Mouse (Mus musculus) liver, embryonic 11.5 days (tissue): ENCODE results near the gene Ackr3. TPM values are rescaled to one million over a fixed set of nuclear protein-coding genes. Genes with fewer than 3 reads are reported as not detected.

ENCODE experiments used
- ATAC-seq: fragments of 200-750 bp; cut with Nextera tagmentation; replicated peaks from 2 replicates; pipeline ENCODE4 v1.8.0; 2017; ENCODE audit warnings: moderate number of reproducible peaks, mild to moderate bottlenecking, moderate TSS enrichment, moderate library complexity; ENCODE audit not compliant: low FRiP score
- DNase-seq: peaks from one replicate; pipeline ENCODE4 v3.0.0-alpha.2; 2017; ENCODE audit warnings: low spot score
- H3K27ac ChIP-seq: fragments of 300-500 bp; sonication (generic); 2 replicates; pipeline ENCODE4 v1.5.1; 2014; ENCODE audit warnings: mild to moderate bottlenecking, low read depth, low read length, control low read depth
- H3K27me3 ChIP-seq: fragments of 300-500 bp; sonication (generic); replicated peaks from 2 replicates; pipeline ENCODE4 v1.6.1; 2014; ENCODE audit warnings: low read length, mixed read lengths; ENCODE audit not compliant: control insufficient read depth, insufficient read depth
- H3K36me3 ChIP-seq: fragments of 300-500 bp; sonication (generic); 2 replicates; pipeline ENCODE4 v1.6.1; 2014; ENCODE audit warnings: mild to moderate bottlenecking, low read length, moderate library complexity, mixed read lengths; ENCODE audit not compliant: control insufficient read depth, insufficient read depth
- H3K4me1 ChIP-seq: fragments of 300-500 bp; sonication (generic); replicated peaks from 2 replicates; pipeline ENCODE4 v1.6.1; 2014; ENCODE audit warnings: low read length, mixed read lengths; ENCODE audit not compliant: control insufficient read depth, insufficient read depth
- H3K4me2 ChIP-seq: fragments of 300-500 bp; sonication (generic); 2 replicates; pipeline ENCODE4 v1.6.1; 2014; ENCODE audit warnings: mild to moderate bottlenecking, control low read depth, moderate library complexity
- H3K4me3 ChIP-seq: fragments of 300-500 bp; sonication (generic); 2 replicates; pipeline ENCODE4 v1.5.1; 2014; ENCODE audit warnings: low read depth, low read length, control low read depth
- H3K9ac ChIP-seq: fragments of 300-500 bp; sonication (generic); 2 replicates; pipeline ENCODE4 v1.6.1; 2014; ENCODE audit warnings: low read depth, low read length, control low read depth
- H3K9me3 ChIP-seq: fragments of 300-500 bp; sonication (generic); 2 replicates; pipeline ENCODE4 v1.6.1; 2016; ENCODE audit warnings: low read length, inconsistent platforms, mixed read lengths; ENCODE audit not compliant: control insufficient read depth
- WGBS: fragments of 180-500 bp; shearing (Covaris S2); extraction: QIAGEN DNeasy Blood & Tissue Kit; methylation state at CpG from one replicate; pipeline ENCODE4 v1.1.7; 2014; 5-methylcytosine and 5-hydroxymethylcytosine counted together
- polyA plus RNA-seq: library from polyadenylated mRNA; unstranded; fragments of >200 nt; fragmentation: Nextera tagmentation; extraction: Ambion mirVana; gene quantifications from 2 replicates; pipeline ENCODE4 v1.2.1, GENCODE M21; 2014

Gene Ackr3
- polyA plus RNA-seq, 1 experiment from 2014 or later = 22.3 TPM

- Histone ChIP-seq H3K4me1 (peaks cover 12% of the 10 kb centered on the region), H3K4me3 (no peak overlapping the region), H3K36me3 (no peaks in the 10 kb centered on the region), H3K27me3 (no peaks in the 10 kb centered on the region), H3K9me3 (no peaks in the 10 kb centered on the region), H3K4me2 (no peak overlapping the region), H3K9ac (no peak overlapping the region), H3K27ac (no peak overlapping the region)
- WGBS = 82% methylated on average over 16 of the region's 16 CpGs
- no peak for ATAC-seq
- no peak for DNase-seq
Observed at GRCm38 (mm10) chr1:90239336-90240225, 35.8 kb downstream of the Ackr3 start.

GRCm38 (mm10) chr1:90240287-90240686 lies 36.5 kb downstream of the Ackr3 start:
- no peak overlapping the region for H3K9ac ChIP-seq
- H3K36me3 ChIP-seq = no peaks in the 10 kb centered on the region

GRCm38 (mm10) chr1:90242444-90242989 lies 38.7 kb downstream of the Ackr3 start:
- 0 out of 2 replicates have a peak, but pooled peaks cover 3% of the 10 kb centered on the region for H3K27me3 ChIP-seq
- no peak overlapping the region for H3K9ac ChIP-seq
- no peaks in the 10 kb centered on the region for H3K36me3 ChIP-seq
- peak; percentile 68 for ATAC-seq
- H3K27ac ChIP-seq = no peak overlapping the region
- WGBS = 59% methylated on average over 8 of the region's 8 CpGs
- no peak overlapping the region for H3K4me2 ChIP-seq
- no peak for DNase-seq
- H3K9me3 ChIP-seq = no peaks in the 10 kb centered on the region
- H3K4me1 ChIP-seq = peaks cover 30% of the 10 kb centered on the region
- no peak overlapping the region for H3K4me3 ChIP-seq

More at GRCm38 (mm10) chr1:90240287-90240686, 36.5 kb downstream of the Ackr3 start:
- 32% methylated on average over 4 of the region's 4 CpGs for WGBS
- Histone ChIP-seq H3K27me3 (no peaks in the 10 kb centered on the region), H3K27ac (peak overlapping the region; percentile 2; the same call in 1 of the 2 replicates), H3K4me3 (no peak overlapping the region), H3K4me2 (no peak overlapping the region), H3K4me1 (peaks cover 12% of the 10 kb centered on the region), H3K9me3 (no peaks in the 10 kb centered on the region)
- DNase-seq = no peak
- ATAC-seq = peak; percentile 93

GRCm38 (mm10) chr1:90244537-90244936 lies 40.8 kb downstream of the Ackr3 start:
- no peak overlapping the region for H3K4me2 ChIP-seq
- H3K9ac ChIP-seq = no peak overlapping the region
- 62% methylated on average over 1 of the region's 1 CpGs for WGBS
- 0 out of 2 replicates have a peak, but pooled peaks cover 3% of the 10 kb centered on the region for H3K27me3 ChIP-seq
- DNase-seq (no peak), ATAC-seq (no peak)
- H3K9me3 ChIP-seq = no peaks in the 10 kb centered on the region
- peaks cover 44% of the 10 kb centered on the region for H3K4me1 ChIP-seq
- no peak overlapping the region for H3K27ac ChIP-seq
- H3K4me3 ChIP-seq = no peak overlapping the region
- H3K36me3 ChIP-seq = no peaks in the 10 kb centered on the region

GRCm38 (mm10) chr1:90245533-90245932 lies 41.8 kb downstream of the Ackr3 start:
- Histone ChIP-seq H3K36me3 (no peaks in the 10 kb centered on the region), H3K4me2 (no peak overlapping the region), H3K4me1 (peaks cover 43% of the 10 kb centered on the region), H3K27me3 (0 out of 2 replicates have a peak, but pooled peaks cover 3% of the 10 kb centered on the region), H3K27ac (peak overlapping the region; percentile 71; the same call in 1 of the 2 replicates), H3K9me3 (no peaks in the 10 kb centered on the region), H3K9ac (no peak overlapping the region), H3K4me3 (no peak overlapping the region)
- ATAC-seq (no peak), DNase-seq (no peak)
- WGBS = 79% methylated on average over 7 of the region's 7 CpGs

- Histone ChIP-seq H3K27ac (peak overlapping the region; percentile 71), H3K4me1 (peaks cover 42% of the 10 kb centered on the region), H3K9ac (peak overlapping the region; percentile 28; the same call in 1 of the 2 replicates), H3K4me2 (no peak overlapping the region), H3K36me3 (no peaks in the 10 kb centered on the region), H3K27me3 (0 out of 2 replicates have a peak, but pooled peaks cover 3% of the 10 kb centered on the region), H3K4me3 (no peak overlapping the region), H3K9me3 (no peaks in the 10 kb centered on the region)
- WGBS = 71% methylated on average over 8 of the region's 8 CpGs
- ATAC-seq (no peak), DNase-seq (no peak)
Observed at GRCm38 (mm10) chr1:90246035-90246434, 42.3 kb downstream of the Ackr3 start.

- WGBS = 23% methylated on average over 1 of the region's 1 CpGs
- H3K4me1 ChIP-seq = peaks cover 41% of the 10 kb centered on the region
- no peak overlapping the region; the same call in 1 of the 2 replicates for H3K9ac ChIP-seq
- DNase-seq = no peak
- ATAC-seq = peak; percentile 71
- peak overlapping the region; percentile 71 for H3K27ac ChIP-seq
- H3K4me2 ChIP-seq = no peak overlapping the region
- no peaks in the 10 kb centered on the region for H3K36me3 ChIP-seq
- 0 out of 2 replicates have a peak, but pooled peaks cover 3% of the 10 kb centered on the region for H3K27me3 ChIP-seq
- no peak overlapping the region for H3K4me3 ChIP-seq
- no peaks in the 10 kb centered on the region for H3K9me3 ChIP-seq
Observed at GRCm38 (mm10) chr1:90246800-90247199, 43.0 kb downstream of the Ackr3 start.

GRCm38 (mm10) chr1:90247234-90247633 lies 43.5 kb downstream of the Ackr3 start:
- no peak overlapping the region for H3K4me2 ChIP-seq
- DNase-seq = no peak
- no peaks in the 10 kb centered on the region for H3K36me3 ChIP-seq
- H3K9me3 ChIP-seq = no peaks in the 10 kb centered on the region
- H3K27ac ChIP-seq = peak overlapping the region; percentile 58; the same call in 1 of the 2 replicates
- H3K9ac ChIP-seq = no peak overlapping the region
- no peak overlapping the region for H3K4me3 ChIP-seq
- peaks cover 38% of the 10 kb centered on the region for H3K4me1 ChIP-seq
- ATAC-seq = no peak
- 0 out of 2 replicates have a peak, but pooled peaks cover 3% of the 10 kb centered on the region for H3K27me3 ChIP-seq
- 73% methylated on average over 4 of the region's 4 CpGs for WGBS
